Mouse (Mus musculus): ENCODE data around the gene Clcn7. TPM values are rescaled to one million over a fixed set of nuclear protein-coding genes. Genes with fewer than 3 reads are reported as not detected.

Gene Clcn7
- polyA plus RNA-seq, 1 experiment from 2014 or later, result 18.5 TPM

GRCm38 (mm10) chr17:25210680-25211466 is 77.7 kb downstream of the Clcn7 start:
- H3K36me3 ChIP-seq (ENCODE audit: control insufficient read depth, insufficient read depth), result peaks cover 77% of the 10 kb centered on the region
- no peaks in the 10 kb centered on the region for H3K9me3 ChIP-seq (ENCODE audit: control insufficient read depth)
- TF ChIP-seq CTCF (IDR thresholded peaks at IDR 0.05; ENCODE audit: low read depth), result no peak
- ATAC-seq, result no peak
- WGBS, result 84% methylated on average over 15 of the region's 15 CpGs
- no peak overlapping the region for H3K27ac ChIP-seq (ENCODE audit: low read depth, low read length)
- H3K4me2 ChIP-seq (replicated peaks; ENCODE audit: low read depth), result no peak overlapping the region
- no peaks in the 10 kb centered on the region for H3K4me1 ChIP-seq (replicated peaks; ENCODE audit: control insufficient read depth, insufficient read depth, low read length)
- H3K27me3 ChIP-seq (replicated peaks; ENCODE audit: control insufficient read depth, insufficient read depth, low read length), result no peaks in the 10 kb centered on the region
- no peak overlapping the region for H3K4me3 ChIP-seq (ENCODE audit: low read depth, low read length)
- no peak overlapping the region for H3K9ac ChIP-seq (ENCODE audit: low read depth, low read length)

- Histone ChIP-seq H3K4me3 (ENCODE audit: low read depth, low read length) (no peak overlapping the region), H3K27me3 (replicated peaks; ENCODE audit: control insufficient read depth, insufficient read depth, low read length) (no peaks in the 10 kb centered on the region), H3K4me2 (replicated peaks; ENCODE audit: low read depth) (no peak overlapping the region), H3K9me3 (ENCODE audit: control insufficient read depth) (no peaks in the 10 kb centered on the region), H3K9ac (ENCODE audit: low read depth, low read length) (no peak overlapping the region), H3K27ac (ENCODE audit: low read depth, low read length) (no peak overlapping the region; the same call in 1 of the 2 replicates), H3K4me1 (replicated peaks; ENCODE audit: control insufficient read depth, insufficient read depth, low read length) (no peaks in the 10 kb centered on the region), H3K36me3 (ENCODE audit: control insufficient read depth, insufficient read depth) (peaks cover 79% of the 10 kb centered on the region)
- 77% methylated on average over 4 of the region's 4 CpGs for WGBS
- no peak for ATAC-seq
- TF ChIP-seq CTCF (IDR thresholded peaks at IDR 0.05; ENCODE audit: low read depth), result no peak
Observed at GRCm38 (mm10) chr17:25211705-25212104, 78.5 kb downstream of the Clcn7 start.

Other genes starting within 250 kb of the Clcn7 start
- 48.0 and 53.5 TPM in 2 replicates for gene Nubp2, start 247.0 kb upstream of the Clcn7 start, polyA plus RNA-seq (2015; fragmentation: Nextera tagmentation; extraction: Ambion mirVana)
- gene Spsb3, start 246.7 kb upstream of the Clcn7 start, polyA plus RNA-seq (2015; fragmentation: Nextera tagmentation; extraction: Ambion mirVana), result 42.3 and 43.4 TPM in 2 replicates
- gene Eme2, start 238.3 kb upstream of the Clcn7 start, polyA plus RNA-seq (2015; fragmentation: Nextera tagmentation; extraction: Ambion mirVana), result 16.7 and 18.5 TPM in 2 replicates
- 132 and 141 TPM in 2 replicates for gene Mrps34, start 238.3 kb upstream of the Clcn7 start, polyA plus RNA-seq (2015; fragmentation: Nextera tagmentation; extraction: Ambion mirVana)
- gene Nme3, start 236.9 kb upstream of the Clcn7 start, polyA plus RNA-seq (2015; fragmentation: Nextera tagmentation; extraction: Ambion mirVana), result 47.4 and 54.4 TPM in 2 replicates
- gene Mapk8ip3, start 196.4 kb upstream of the Clcn7 start, polyA plus RNA-seq (2015; fragmentation: Nextera tagmentation; extraction: Ambion mirVana), result 5.3 and 6.6 TPM in 2 replicates
- 35.7 and 36.0 TPM in 2 replicates for gene Jpt2, start 172.7 kb upstream of the Clcn7 start, polyA plus RNA-seq (2015; fragmentation: Nextera tagmentation; extraction: Ambion mirVana)
- 2.5 and 2.7 TPM in 2 replicates for gene Cramp1l, start 117.6 kb upstream of the Clcn7 start, polyA plus RNA-seq (2015; fragmentation: Nextera tagmentation; extraction: Ambion mirVana)
- 2.9 and 3.6 TPM in 2 replicates for gene Ift140, start 117.3 kb upstream of the Clcn7 start, polyA plus RNA-seq (2015; fragmentation: Nextera tagmentation; extraction: Ambion mirVana)
- 14.5 and 15.8 TPM in 2 replicates for gene Tmem204, start 49.8 kb upstream of the Clcn7 start, polyA plus RNA-seq (2015; fragmentation: Nextera tagmentation; extraction: Ambion mirVana)
- 7.6 and 8.7 TPM in 2 replicates for gene Telo2, start 17.4 kb upstream of the Clcn7 start, polyA plus RNA-seq (2015; fragmentation: Nextera tagmentation; extraction: Ambion mirVana)
- 0.25 and 0.27 TPM in 2 replicates for gene Ptx4, start 12.6 kb upstream of the Clcn7 start, polyA plus RNA-seq (2015; fragmentation: Nextera tagmentation; extraction: Ambion mirVana)
- gene Ccdc154, start 29.1 kb downstream of the Clcn7 start, polyA plus RNA-seq (2015; fragmentation: Nextera tagmentation; extraction: Ambion mirVana), result not detected in 2 replicates
- 0.30 TPM in 1 of 2 replicates, not detected in the other for gene Gm38655, start 42.1 kb downstream of the Clcn7 start, polyA plus RNA-seq (2015; fragmentation: Nextera tagmentation; extraction: Ambion mirVana)
- 17.5 and 18.5 TPM in 2 replicates for gene BC003965, start 51.2 kb downstream of the Clcn7 start, polyA plus RNA-seq (2015; fragmentation: Nextera tagmentation; extraction: Ambion mirVana)
- gene Unkl, start 55.0 kb downstream of the Clcn7 start, polyA plus RNA-seq (2015; fragmentation: Nextera tagmentation; extraction: Ambion mirVana), result 1.9 and 2.2 TPM in 2 replicates
- 41.0 and 42.1 TPM in 2 replicates for gene Gnptg, start 106.7 kb downstream of the Clcn7 start, polyA plus RNA-seq (2015; fragmentation: Nextera tagmentation; extraction: Ambion mirVana)
- 23.3 and 23.4 TPM in 2 replicates for gene Tsr3, start 106.8 kb downstream of the Clcn7 start, polyA plus RNA-seq (2015; fragmentation: Nextera tagmentation; extraction: Ambion mirVana)
- gene Baiap3, start 123.0 kb downstream of the Clcn7 start, polyA plus RNA-seq (2015; fragmentation: Nextera tagmentation; extraction: Ambion mirVana), result 0.86 and 1.1 TPM in 2 replicates
- 253 and 257 TPM in 2 replicates for gene Ube2i, start 141.2 kb downstream of the Clcn7 start, polyA plus RNA-seq (2015; fragmentation: Nextera tagmentation; extraction: Ambion mirVana)
- gene Prss34, start 165.0 kb downstream of the Clcn7 start, polyA plus RNA-seq (2015; fragmentation: Nextera tagmentation; extraction: Ambion mirVana), result 0.18 and 0.29 TPM in 2 replicates
- gene Prss28, start 175.3 kb downstream of the Clcn7 start, polyA plus RNA-seq (2015; fragmentation: Nextera tagmentation; extraction: Ambion mirVana), result not detected in 2 replicates
- gene Prss29, start 185.3 kb downstream of the Clcn7 start, polyA plus RNA-seq (2015; fragmentation: Nextera tagmentation; extraction: Ambion mirVana), result not detected in 2 replicates
- gene Tpsab1, start 212.2 kb downstream of the Clcn7 start, polyA plus RNA-seq (2015; fragmentation: Nextera tagmentation; extraction: Ambion mirVana), result 0.10 and 0.20 TPM in 2 replicates
- gene Tpsb2, start 232.9 kb downstream of the Clcn7 start, polyA plus RNA-seq (2015; fragmentation: Nextera tagmentation; extraction: Ambion mirVana), result 6.7 and 7.8 TPM in 2 replicates
- gene Tpsg1, start 235.9 kb downstream of the Clcn7 start, polyA plus RNA-seq (2015; fragmentation: Nextera tagmentation; extraction: Ambion mirVana), result 11.0 and 13.3 TPM in 2 replicates

All from intestine, postnatal 0 days (tissue).